In genomic region chr8:46626642-46627041, GRCm38 (mm10) we compare ENCODE assay signal across 11 mouse cellular contexts.
"Had no signal": no experiment of that assay in that cellular context is flagged by ENCODE, and none has a peak within 500 bp of the region (broad histone marks: within the 10 kb centered on the region; RNA-seq: fewer than 3 reads in every experiment).

No protein-coding gene starts in this region.

- DNase-seq: lung, adult 18-20 months; lung, embryonic 14.5 days; lung, postnatal 10 days; lung, postnatal 4 days; midbrain, embryonic 14.5 days; retina, postnatal 1 day; right cerebral cortex, adult 18-20 months; right cerebral cortex, postnatal 14 days; thymus, adult 2 months; thymus, postnatal 36 days had no signal

- ATAC-seq: midbrain, embryonic 16.5 days had no signal
